13 mouse cellular contexts compared by ENCODE assay signal in genomic region chr5:89135776-89136175, GRCm38 (mm10).
DNase-seq lines count a peak whose midpoint lies in the region; ATAC-seq and TF ChIP-seq lines count a peak whose summit lies in the region.
"Had no signal": no experiment of that assay in that cellular context is flagged by ENCODE, and none has a peak within 500 bp of the region (broad histone marks: within the 10 kb centered on the region; RNA-seq: fewer than 3 reads in every experiment).

No protein-coding gene starts in this region.

- H3K36me3 ChIP-seq in forebrain, embryonic 16.5 days (ENCODE audit: control insufficient read depth, insufficient read depth) = no peaks in the 10 kb centered on the region
- H3K36me3 ChIP-seq in forebrain, embryonic 12.5 days (replicated peaks) = no peaks in the 10 kb centered on the region
- H3K36me3 ChIP-seq in liver, postnatal 0 days (replicated peaks; ENCODE audit: insufficient read depth, low read length) = no peaks in the 10 kb centered on the region
- H3K36me3 ChIP-seq: liver, embryonic 15.5 days; neural tube, embryonic 13.5 days had no signal

- H3K4me1 ChIP-seq in forebrain, embryonic 16.5 days (replicated peaks; ENCODE audit: control insufficient read depth, insufficient read depth, low read length) = peaks cover 3% of the 10 kb centered on the region; the same call in 1 of the 2 replicates
- no peaks in the 10 kb centered on the region for H3K4me1 ChIP-seq in forebrain, embryonic 12.5 days
- no peaks in the 10 kb centered on the region for H3K4me1 ChIP-seq in liver, postnatal 0 days (ENCODE audit: insufficient read depth)
- H3K4me1 ChIP-seq: liver, embryonic 15.5 days; neural tube, embryonic 13.5 days had no signal

- no peak overlapping the region for H3K4me2 ChIP-seq in forebrain, embryonic 16.5 days (ENCODE audit: low read length)
- no peak overlapping the region for H3K4me2 ChIP-seq in forebrain, embryonic 12.5 days
- H3K4me2 ChIP-seq in liver, postnatal 0 days (ENCODE audit: low read depth, low read length) = no peak overlapping the region
- H3K4me2 ChIP-seq: hindbrain, embryonic 14.5 days; liver, embryonic 15.5 days; midbrain, embryonic 11.5 days; neural tube, embryonic 13.5 days had no signal

- H3K9me3 ChIP-seq in forebrain, embryonic 16.5 days (ENCODE audit: control insufficient read depth, low read length) = no peaks in the 10 kb centered on the region
- H3K9me3 ChIP-seq in forebrain, embryonic 12.5 days = no peaks in the 10 kb centered on the region
- H3K9me3 ChIP-seq in liver, postnatal 0 days (ENCODE audit: low read length) = no peaks in the 10 kb centered on the region
- H3K9me3 ChIP-seq: liver, embryonic 15.5 days; neural tube, embryonic 13.5 days had no signal

- no peak for TF ChIP-seq CTCF in liver, postnatal 0 days (IDR thresholded peaks at IDR 0.05; ENCODE audit: low read depth)

- no peaks in the 10 kb centered on the region for H3K27me3 ChIP-seq in forebrain, embryonic 16.5 days (replicated peaks; ENCODE audit: control insufficient read depth, insufficient read depth, low read length)
- H3K27me3 ChIP-seq in forebrain, embryonic 12.5 days = no peaks in the 10 kb centered on the region
- no peaks in the 10 kb centered on the region for H3K27me3 ChIP-seq in liver, postnatal 0 days (ENCODE audit: insufficient read depth, low read length)
- H3K27me3 ChIP-seq: liver, embryonic 15.5 days; neural tube, embryonic 13.5 days had no signal

- peak; percentile 48 to 61 for DNase-seq in left cerebral cortex, adult 18-20 months (ENCODE audit: low spot score in 2 of 2)
- DNase-seq in right cerebral cortex, postnatal 25 days = peak; percentile 68
- DNase-seq in thymus, postnatal 25 days = no peak
- no peak for DNase-seq in liver, postnatal 0 days
- no peak for DNase-seq in lung, postnatal 14 days
- DNase-seq: kidney, postnatal 14 days had no signal

- peak; percentile 62 for ATAC-seq in forebrain, embryonic 16.5 days
- ATAC-seq in forebrain, embryonic 12.5 days (ENCODE audit: low FRiP score) = no peak
- peak; percentile 86 for ATAC-seq in frontal cortex, adult (ENCODE audit: low TSS enrichment)
- no peak for ATAC-seq in liver, postnatal 0 days

- TF ChIP-seq EP300 in liver, postnatal 0 days (IDR thresholded peaks at IDR 0.05; ENCODE audit: low read depth) = no peak

- no peak overlapping the region for H3K4me3 ChIP-seq in forebrain, embryonic 16.5 days (replicated peaks; ENCODE audit: low read length)
- H3K4me3 ChIP-seq in forebrain, embryonic 12.5 days (replicated peaks) = no peak overlapping the region
- H3K4me3 ChIP-seq in liver, postnatal 0 days (ENCODE audit: low read depth, low read length) = no peak overlapping the region
- H3K4me3 ChIP-seq: liver, embryonic 15.5 days; neural tube, embryonic 13.5 days had no signal

- H3K27ac ChIP-seq in forebrain, embryonic 16.5 days (ENCODE audit: low read length) = peak overlapping the region; percentile 57
- no peak overlapping the region for H3K27ac ChIP-seq in forebrain, embryonic 12.5 days
- H3K27ac ChIP-seq in liver, postnatal 0 days (ENCODE audit: low read depth) = no peak overlapping the region
- H3K27ac ChIP-seq: hindbrain, embryonic 14.5 days; liver, embryonic 15.5 days; neural tube, embryonic 13.5 days had no signal

- WGBS in forebrain, embryonic 16.5 days = 72% methylated on average over 11 of the region's 11 CpGs
- WGBS in forebrain, embryonic 12.5 days = 94% methylated on average over 11 of the region's 11 CpGs
- 87% methylated on average over 11 of the region's 11 CpGs for WGBS in liver, postnatal 0 days (ENCODE audit: insufficient replicate concordance)

- no peak overlapping the region for H3K9ac ChIP-seq in forebrain, embryonic 16.5 days (replicated peaks; ENCODE audit: low read depth, low read length)
- no peak overlapping the region for H3K9ac ChIP-seq in forebrain, embryonic 12.5 days
- no peak overlapping the region for H3K9ac ChIP-seq in liver, postnatal 0 days (replicated peaks)
- H3K9ac ChIP-seq: hindbrain, embryonic 14.5 days; liver, embryonic 15.5 days; neural tube, embryonic 13.5 days had no signal

Comparison
In these comparisons a context has a peak if more than half of its experiments do, and no peak if none do; other contexts are left out.
1. ATAC-seq: peak in forebrain, embryonic 16.5 days (single experiment) and frontal cortex, adult (single experiment); none in forebrain, embryonic 12.5 days (single experiment) and liver, postnatal 0 days (single experiment).
2. DNase-seq: peak in left cerebral cortex, adult 18-20 months (2 of 2) and right cerebral cortex, postnatal 25 days (single experiment); none in thymus, postnatal 25 days (single experiment), liver, postnatal 0 days (single experiment) and lung, postnatal 14 days (single experiment).